Mouse (Mus musculus) embryonic fibroblast, embryonic 13.5 days (primary cell): ENCODE measurements around the gene Spa17.

ENCODE experiments used
- CTCF ChIP-seq: IDR thresholded peaks from 2 replicates; pipeline ENCODE4 v1.5.1; 2011; ENCODE audit warnings: mild to moderate bottlenecking, control low read depth, low read length, moderate library complexity, borderline replicate concordance; ENCODE audit not compliant: insufficient read depth
- POLR2A ChIP-seq: IDR thresholded peaks from 2 replicates; pipeline ENCODE4 v1.6.1; 2011; ENCODE audit warnings: low read depth, mild to moderate bottlenecking, control low read depth, low read length, moderate library complexity

DNA sequence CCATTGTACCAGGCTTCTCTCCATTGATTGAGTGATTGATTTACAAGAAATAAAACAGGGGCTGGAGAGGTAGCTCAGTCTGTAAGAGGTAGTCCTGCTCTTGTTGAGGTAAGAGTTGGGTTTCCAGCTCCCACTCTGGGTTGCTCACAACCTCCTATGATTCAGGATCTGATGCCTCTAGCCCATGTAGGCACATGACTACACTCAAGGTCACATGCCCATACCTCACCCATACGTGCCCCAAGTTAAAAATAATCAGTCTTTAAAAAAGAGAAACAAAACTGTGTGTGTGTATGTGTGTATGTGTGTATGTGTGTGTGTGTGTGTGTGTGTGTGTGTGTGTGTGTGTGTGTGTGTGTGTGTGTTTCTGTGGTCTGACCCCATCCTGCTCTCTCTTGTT, 18.0 kb downstream of the Spa17 start:
- TF ChIP-seq CTCF, result no peak
- TF ChIP-seq POLR2A, result no peak
